Mouse (Mus musculus) olfactory bulb, adult 2 months (tissue): ENCODE results near the gene Gm28635.

Experiments
- CTCF ChIP-seq: fragments of 200-500 bp; IDR thresholded peaks from 2 replicates; pipeline ENCODE4 v1.5.1; 2012; ENCODE audit warnings: low read depth, mild to moderate bottlenecking, low read length, moderate library complexity; ENCODE audit not compliant: insufficient read depth
- POLR2A ChIP-seq: fragments of 200-500 bp; IDR thresholded peaks from 2 replicates; pipeline ENCODE4 v1.6.1; 2012; ENCODE audit warnings: mild to moderate bottlenecking, low read depth, low read length, moderate library complexity; ENCODE audit not compliant: insufficient read depth

DNA sequence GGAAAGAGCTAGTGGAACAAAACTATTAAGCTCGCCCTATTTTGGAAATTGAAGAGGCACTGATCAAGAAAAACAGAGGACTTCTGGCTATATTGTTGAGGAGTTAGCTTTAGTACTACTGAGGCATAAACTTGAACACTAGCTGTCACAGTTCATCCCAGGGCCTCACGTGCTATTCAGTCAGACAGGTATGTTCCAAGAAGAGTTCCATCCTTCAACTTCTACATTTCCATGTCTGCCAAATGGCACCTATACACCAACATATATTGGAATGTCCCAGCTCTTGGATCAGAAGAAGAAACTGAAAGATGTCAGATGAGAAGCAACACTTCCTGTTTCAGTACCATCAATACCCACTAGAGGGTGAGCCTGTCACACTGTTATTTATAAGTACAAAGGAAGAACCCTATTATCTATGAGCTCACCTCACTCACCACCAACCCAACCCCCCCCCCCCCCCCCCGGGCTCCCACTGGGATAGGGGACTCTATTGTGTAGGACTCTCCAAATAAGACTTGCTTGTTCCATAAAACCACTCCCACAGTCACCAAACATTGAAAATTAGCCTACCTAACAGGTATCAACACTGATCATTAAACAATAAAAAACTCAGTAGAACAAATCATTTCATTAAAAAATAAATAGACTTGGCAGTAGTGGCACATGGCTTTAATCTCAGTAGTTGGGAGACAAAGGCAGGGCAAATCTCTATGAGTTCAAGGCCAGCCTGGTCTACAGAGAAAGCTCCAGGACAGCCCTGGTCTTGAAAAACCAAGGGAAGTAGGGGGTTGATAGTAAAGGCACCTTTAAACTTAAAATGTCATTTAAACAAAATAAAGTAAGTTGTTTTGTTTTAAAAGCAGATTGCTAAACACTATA lies 60.0 kb downstream of the Gm28635 start:
- TF ChIP-seq POLR2A, result no peak
- TF ChIP-seq CTCF, result no peak
